Mouse (Mus musculus) c-Kit-negative CD71-positive TER-119-positive erythroid progenitor cells, embryonic 14.5 days (primary cell): ENCODE results near the gene Cstf1.

Experiments used
- DNase-seq: peaks from one replicate; pipeline ENCODE4 v3.0.0-alpha.2; 2013; ENCODE audit warnings: low read depth, low spot score

The Cstf1 gene

DNA sequence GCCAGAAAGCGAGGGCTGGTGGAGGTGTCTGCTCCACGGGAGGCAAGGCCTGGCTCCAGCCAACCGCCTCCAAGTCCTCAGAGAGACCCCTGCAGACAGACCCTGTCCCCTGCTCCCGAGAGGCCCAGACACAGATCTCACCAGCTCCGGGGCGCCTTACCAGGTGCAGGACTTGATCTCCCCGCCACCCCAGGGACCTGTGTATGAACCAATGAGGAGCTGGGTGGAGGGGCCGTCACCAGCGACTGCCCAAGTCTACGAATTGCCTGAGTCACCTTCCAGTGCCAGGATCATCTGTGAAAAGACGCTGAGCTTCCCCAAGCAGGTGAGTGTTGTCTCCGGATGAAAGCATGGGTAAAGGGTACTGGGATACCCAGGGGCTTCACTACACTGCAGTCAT is 45.7 kb downstream of the Cstf1 start:
- DNase-seq, result no peak

DNA sequence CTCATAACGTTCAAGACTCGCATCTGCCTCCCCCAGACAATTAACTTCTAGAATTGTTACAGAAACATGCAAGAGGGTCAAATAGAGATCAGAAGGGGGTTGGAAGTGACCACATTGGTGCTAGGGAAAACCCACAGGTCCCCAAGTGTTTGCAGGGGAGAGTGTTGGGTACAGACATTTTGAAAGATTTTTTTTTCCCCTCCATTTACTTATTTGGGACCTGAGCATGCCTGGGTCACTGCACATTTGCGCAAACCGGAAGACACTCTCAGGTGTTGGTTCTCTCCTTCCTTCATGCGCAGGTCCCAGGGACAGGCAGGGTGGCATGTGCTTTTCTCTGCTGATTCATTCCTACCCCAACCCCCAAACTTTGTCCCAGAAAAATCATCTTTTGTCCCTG is 46.4 kb downstream of the Cstf1 start:
- no peak for DNase-seq

DNA sequence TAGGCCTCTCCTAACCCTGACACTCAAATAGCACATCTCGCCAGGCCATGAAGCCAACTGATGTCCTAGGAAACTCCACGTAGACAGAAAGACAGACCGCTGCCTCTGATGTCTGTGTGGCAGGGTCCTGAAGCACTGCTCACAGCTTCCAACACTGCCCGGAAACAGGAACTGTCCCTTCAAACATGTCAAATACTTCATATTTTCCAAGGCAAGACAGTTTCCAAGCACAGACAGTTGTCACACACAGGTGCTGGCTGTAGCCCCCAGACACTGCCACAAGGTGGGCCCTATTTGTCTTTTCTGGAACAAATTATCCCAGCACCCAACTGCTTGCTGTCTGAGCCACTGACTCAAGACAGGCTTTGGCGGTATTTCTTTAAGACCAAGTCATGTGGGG is 47.7 kb downstream of the Cstf1 start:
- DNase-seq, result no peak

- no peak for DNase-seq
Measured at GRCm38 (mm10) chr2:172430609-172431008, 60.1 kb downstream of the Cstf1 start.
